ENCODE assay signal across 8 mouse cellular contexts in genomic region chr14:55095671-55096070, GRCm38 (mm10). TPM values are rescaled to one million over a fixed set of nuclear protein-coding genes. Genes with fewer than 3 reads are reported as not detected.
DNase-seq lines count a peak whose midpoint lies in the region; ATAC-seq and TF ChIP-seq lines count a peak whose summit lies in the region.

No protein-coding gene starts in this region.

- WGBS in heart, embryonic 10.5 days: 59% methylated on average over 12 of the region's 12 CpGs
- WGBS in forebrain, postnatal 0 days: 66% methylated on average over 12 of the region's 12 CpGs
- WGBS in liver, embryonic 16.5 days (ENCODE audit: insufficient replicate concordance): 49% methylated on average over 12 of the region's 12 CpGs

- no peak for TF ChIP-seq CTCF in CH12.LX (conservative IDR thresholded peaks at IDR 0.05 in 1 of 2, IDR thresholded peaks at IDR 0.05 in 1 of 2; ENCODE audit: low read depth in 2 of 2, low read length in 2 of 2)
- TF ChIP-seq CTCF in forebrain, postnatal 0 days (IDR thresholded peaks at IDR 0.05; ENCODE audit: low read depth): no peak

- in situ Hi-C loops in CH12.LX (cut with MboI; ENCODE audit: low pct_ligation_motif_present, low pct_unique_long_range_greater_than_20kb, low sequenced_read_pairs): no loop called here

- peak overlapping the region; percentile 94 for H3K27ac ChIP-seq in heart, embryonic 10.5 days
- H3K27ac ChIP-seq in CH12.LX (ENCODE audit: insufficient read depth, low read depth): no peak overlapping the region
- H3K27ac ChIP-seq in forebrain, postnatal 0 days (ENCODE audit: low read depth, low read length): peak overlapping the region; percentile 77; the same call in 1 of the 2 replicates
- 0 out of 2 replicates have a peak overlapping the region, but pooled peaks have one; percentile 13 for H3K27ac ChIP-seq in liver, embryonic 16.5 days (ENCODE audit: low read length)

- no peaks in the 10 kb centered on the region; the same call in 1 of the 2 replicates for H3K27me3 ChIP-seq in heart, embryonic 10.5 days (ENCODE audit: insufficient read depth, poor library complexity, severe bottlenecking)
- H3K27me3 ChIP-seq in CH12.LX (replicated peaks): peaks cover 2% of the 10 kb centered on the region
- no peaks in the 10 kb centered on the region for H3K27me3 ChIP-seq in forebrain, postnatal 0 days (ENCODE audit: insufficient read depth, low read length)
- no peaks in the 10 kb centered on the region for H3K27me3 ChIP-seq in liver, embryonic 16.5 days (ENCODE audit: control insufficient read depth, insufficient read depth, low read depth, low read length)

- no peak overlapping the region for H3K4me2 ChIP-seq in CH12.LX (ENCODE audit: insufficient read depth, low read depth, poor library complexity, severe bottlenecking)
- H3K4me2 ChIP-seq in forebrain, postnatal 0 days (ENCODE audit: low read depth): peak overlapping the region; percentile 81
- H3K4me2 ChIP-seq in liver, embryonic 16.5 days (ENCODE audit: low read depth, low read length): peak overlapping the region; percentile 76

- no peak for ATAC-seq in forebrain, postnatal 0 days
- no peak for ATAC-seq in liver, embryonic 16.5 days (ENCODE audit: low read depth)
- ATAC-seq in inflammation-experienced regulatory T-cells, adult 6 months: no peak

- peaks cover 20% of the 10 kb centered on the region for H3K36me3 ChIP-seq in heart, embryonic 10.5 days
- H3K36me3 ChIP-seq in CH12.LX (replicated peaks in 1 of 2; ENCODE audit: control insufficient read depth in 1 of 2, insufficient read depth in 1 of 2, low read length in 1 of 2): peaks cover 9 to 43% of the 10 kb centered on the region in 2 experiments
- peaks cover 3% of the 10 kb centered on the region; the same call in 1 of the 2 replicates for H3K36me3 ChIP-seq in forebrain, postnatal 0 days (ENCODE audit: insufficient read depth)
- peaks cover 4% of the 10 kb centered on the region; the same call in 1 of the 2 replicates for H3K36me3 ChIP-seq in liver, embryonic 16.5 days (ENCODE audit: control insufficient read depth, insufficient read depth)

- no peak for TF ChIP-seq EP300 in CH12.LX (IDR thresholded peaks at IDR 0.05; ENCODE audit: low read length)

- no peak for TF ChIP-seq RAD21 in CH12.LX (IDR thresholded peaks at IDR 0.05; ENCODE audit: low read depth, low read length)

- peak overlapping the region; percentile 73 for H3K4me3 ChIP-seq in heart, embryonic 10.5 days
- peak overlapping the region in 2 of 3 experiments; percentile 66 to 71 for H3K4me3 ChIP-seq in CH12.LX (replicated peaks in 1 of 3; ENCODE audit: low read depth in 2 of 3, low read length in 2 of 3, poor library complexity in 1 of 3)
- H3K4me3 ChIP-seq in forebrain, postnatal 0 days (ENCODE audit: low read depth, low read length): peak overlapping the region; percentile 44
- peak overlapping the region; percentile 69 for H3K4me3 ChIP-seq in liver, embryonic 16.5 days (ENCODE audit: low read depth, low read length)

- no peak for DNase-seq in heart, embryonic 10.5 days (ENCODE audit: low spot score)
- DNase-seq in heart, postnatal 10 days: no peak
- DNase-seq in CH12.LX (ENCODE audit: extremely low read depth): no peak
- no peak for DNase-seq in forebrain, postnatal 0 days
- no peak for DNase-seq in adrenal gland, postnatal 36 days
- no peak for DNase-seq in testis, postnatal 14 days (ENCODE audit: low spot score)

- dilution Hi-C loops in CH12.LX (cut with MboI; ENCODE audit: extremely low pct_ligation_motif_present, extremely low pct_unique_long_range_greater_than_20kb, low sequenced_read_pairs): no loop called here

- peaks cover 42% of the 10 kb centered on the region for H3K4me1 ChIP-seq in heart, embryonic 10.5 days
- H3K4me1 ChIP-seq in CH12.LX (ENCODE audit: control insufficient read depth in 1 of 2, insufficient read depth in 2 of 2): peaks cover 6 to 45% of the 10 kb centered on the region in 2 experiments
- peaks cover 31% of the 10 kb centered on the region for H3K4me1 ChIP-seq in forebrain, postnatal 0 days (ENCODE audit: insufficient read depth)
- peaks cover 28% of the 10 kb centered on the region for H3K4me1 ChIP-seq in liver, embryonic 16.5 days (ENCODE audit: control insufficient read depth, low read depth, low read length)

- intact Hi-C loops in heart, postnatal 10 days (cut with DNase I): loop anchor here (5.0 kb wide), 1 partner anchor 198 kb away; no protein-coding TSS in a partner anchor

- no peak for TF ChIP-seq POLR2A in CH12.LX (IDR thresholded peaks at IDR 0.05; ENCODE audit: low read depth, low read length)

- H3K79me2 ChIP-seq in CH12.LX (replicated peaks; ENCODE audit: control insufficient read depth, extremely low read depth, insufficient read depth, poor library complexity, severe bottlenecking): no peaks in the 10 kb centered on the region

- no peak overlapping the region for H3K9ac ChIP-seq in CH12.LX (ENCODE audit: insufficient read depth, low read depth)
- peak overlapping the region; percentile 66 for H3K9ac ChIP-seq in forebrain, postnatal 0 days
- peak overlapping the region; percentile 68 for H3K9ac ChIP-seq in liver, embryonic 16.5 days (ENCODE audit: low read depth, low read length)

- no peaks in the 10 kb centered on the region for H3K9me3 ChIP-seq in heart, embryonic 10.5 days
- H3K9me3 ChIP-seq in CH12.LX (replicated peaks; ENCODE audit: low read length): no peaks in the 10 kb centered on the region
- H3K9me3 ChIP-seq in forebrain, postnatal 0 days (ENCODE audit: low read length): no peaks in the 10 kb centered on the region
- H3K9me3 ChIP-seq in liver, embryonic 16.5 days (replicated peaks; ENCODE audit: control insufficient read depth, low read length): no peaks in the 10 kb centered on the region

TF ChIP-seq in CH12.LX, 34 proteins besides CTCF, POLR2A, EP300 and RAD21:
- TF ChIP-seq KAT2A (IDR thresholded peaks at IDR 0.05; ENCODE audit: insufficient replicate concordance, low read length) (no peak), TCF12 (IDR thresholded peaks at IDR 0.05; ENCODE audit: low read depth, low read length) (no peak), USF2 (conservative IDR thresholded peaks at IDR 0.05; ENCODE audit: low read depth, low read length) (no peak), MAFK (IDR thresholded peaks at IDR 0.05; ENCODE audit: insufficient replicate concordance, low read length) (no peak), ELF1 (IDR thresholded peaks at IDR 0.05; ENCODE audit: low read depth, low read length) (no peak), SIN3A (IDR thresholded peaks at IDR 0.05; ENCODE audit: low read length) (no peak), TBP (conservative IDR thresholded peaks at IDR 0.05; ENCODE audit: low read depth, low read length) (no peak)

RNA-seq across cellular contexts. Expression of gene Thtpa, which starts 1.1 kb away (rescaled TPM):
- 16.1 and 16.4 TPM in 2 replicates for polyA plus RNA-seq in heart, embryonic 10.5 days (2016; fragmentation: Nextera tagmentation; extraction: Ambion mirVana)
- total RNA-seq in heart, postnatal 10 days (2021): 10 to 100 TPM; 11.3 to 13.8 TPM
- total RNA-seq in CH12.LX (2012; rRNA removed): 3.7 and 4.0 TPM in 2 replicates
- 9.0 and 9.4 TPM in 2 replicates for total RNA-seq in CH12.LX (2014; rRNA removed)
- polyA plus RNA-seq in CH12.LX (2012; ENCODE audit: insufficient read length, low read depth): 5.5 and 6.7 TPM in 2 replicates
- total RNA-seq in forebrain, postnatal 0 days (2014; rRNA removed): 49.0 and 55.2 TPM in 2 replicates
- polyA plus RNA-seq in forebrain, postnatal 0 days (2015; fragmentation: Nextera tagmentation; extraction: Ambion mirVana): 47.2 and 48.0 TPM in 2 replicates
- 5.1 and 5.3 TPM in 2 replicates for polyA plus RNA-seq in liver, embryonic 16.5 days (2015; fragmentation: Nextera tagmentation; extraction: Ambion mirVana)
- 10 to 100 TPM; 12.9 to 18.6 TPM for total RNA-seq in adrenal gland, postnatal 36 days (2021)
- polyA plus RNA-seq in inflammation-experienced regulatory T-cells, adult 6 months (2017; shearing (Covaris generic)): 10 to 100 TPM in 1 of 3 experiments, 1 to 10 TPM in 2; 7.8 to 12.1 (median 9.3) TPM

RNA-seq across cellular contexts. Expression of gene Zfhx2, which starts 3.5 kb away (rescaled TPM):
- polyA plus RNA-seq in heart, embryonic 10.5 days (2016; fragmentation: Nextera tagmentation; extraction: Ambion mirVana): 3.8 and 4.2 TPM in 2 replicates
- 1 to 10 TPM; 2.2 to 3.4 TPM for total RNA-seq in heart, postnatal 10 days (2021)
- total RNA-seq in CH12.LX (2012; rRNA removed): 0.34 and 0.59 TPM in 2 replicates
- total RNA-seq in CH12.LX (2014; rRNA removed): 0.03 and 0.07 TPM in 2 replicates
- 0.29 and 0.30 TPM in 2 replicates for polyA plus RNA-seq in CH12.LX (2012; ENCODE audit: insufficient read length, low read depth)
- 8.9 and 11.1 TPM in 2 replicates for total RNA-seq in forebrain, postnatal 0 days (2014; rRNA removed)
- polyA plus RNA-seq in forebrain, postnatal 0 days (2015; fragmentation: Nextera tagmentation; extraction: Ambion mirVana): 2.7 and 7.5 TPM in 2 replicates
- 0.84 and 1.1 TPM in 2 replicates for polyA plus RNA-seq in liver, embryonic 16.5 days (2015; fragmentation: Nextera tagmentation; extraction: Ambion mirVana)
- 1 to 10 TPM; 4.9 to 8.8 TPM for total RNA-seq in adrenal gland, postnatal 36 days (2021)
- polyA plus RNA-seq in inflammation-experienced regulatory T-cells, adult 6 months (2017; shearing (Covaris generic)): 1 to 10 TPM; 4.1 to 4.9 (median 4.2) TPM

RNA-seq across cellular contexts. Expression of gene Ap1g2, which starts 10.7 kb away (rescaled TPM):
- polyA plus RNA-seq in heart, embryonic 10.5 days (2016; fragmentation: Nextera tagmentation; extraction: Ambion mirVana): 15.6 and 18.9 TPM in 2 replicates
- 1 to 10 TPM; 5.5 to 5.7 TPM for total RNA-seq in heart, postnatal 10 days (2021)
- total RNA-seq in CH12.LX (2012; rRNA removed) (23.4 and 28.5 TPM in 2 replicates), CH12.LX (2014; rRNA removed) (16.2 and 18.3 TPM in 2 replicates)
- 59.1 and 64.8 TPM in 2 replicates for polyA plus RNA-seq in CH12.LX (2012; ENCODE audit: insufficient read length, low read depth)
- 11.3 and 12.8 TPM in 2 replicates for total RNA-seq in forebrain, postnatal 0 days (2014; rRNA removed)
- 4.2 and 5.5 TPM in 2 replicates for polyA plus RNA-seq in forebrain, postnatal 0 days (2015; fragmentation: Nextera tagmentation; extraction: Ambion mirVana)
- 16.9 and 19.8 TPM in 2 replicates for polyA plus RNA-seq in liver, embryonic 16.5 days (2015; fragmentation: Nextera tagmentation; extraction: Ambion mirVana)
- total RNA-seq in adrenal gland, postnatal 36 days (2021): 10 to 100 TPM; 23.5 to 27.2 TPM
- polyA plus RNA-seq in inflammation-experienced regulatory T-cells, adult 6 months (2017; shearing (Covaris generic)): 100 to 1,000 TPM; 103 to 111 (median 110) TPM

RNA-seq across cellular contexts. Expression of gene Jph4, which starts 21.1 kb away (rescaled TPM):
- polyA plus RNA-seq in heart, embryonic 10.5 days (2016; fragmentation: Nextera tagmentation; extraction: Ambion mirVana): 0.06 and 0.18 TPM in 2 replicates
- under 1 TPM; 0.12 to 0.15 TPM for total RNA-seq in heart, postnatal 10 days (2021)
- not detected in 2 replicates for total RNA-seq in CH12.LX (2012; rRNA removed)
- not detected in 2 replicates for total RNA-seq in CH12.LX (2014; rRNA removed)
- polyA plus RNA-seq in CH12.LX (2012; ENCODE audit: insufficient read length, low read depth): not detected in 2 replicates
- 156 and 160 TPM in 2 replicates for total RNA-seq in forebrain, postnatal 0 days (2014; rRNA removed)
- 47.4 and 55.3 TPM in 2 replicates for polyA plus RNA-seq in forebrain, postnatal 0 days (2015; fragmentation: Nextera tagmentation; extraction: Ambion mirVana)
- not detected in 2 replicates for polyA plus RNA-seq in liver, embryonic 16.5 days (2015; fragmentation: Nextera tagmentation; extraction: Ambion mirVana)
- total RNA-seq in adrenal gland, postnatal 36 days (2021): 1 to 10 TPM; 2.2 to 2.3 TPM
- polyA plus RNA-seq in inflammation-experienced regulatory T-cells, adult 6 months (2017; shearing (Covaris generic)): not detected
